Mouse (Mus musculus) brain, embryonic 14.5 days (tissue): Measurements from ENCODE around the gene Ccdc73.

ENCODE experiments used
- CTCF ChIP-seq: fragments of 200-500 bp; IDR thresholded peaks from 2 replicates; pipeline ENCODE4 v1.5.1; 2012; ENCODE audit warnings: inconsistent platforms, mild to moderate bottlenecking, moderate library complexity, borderline replicate concordance; ENCODE audit not compliant: insufficient read depth, insufficient read length; ENCODE audit errors: extremely low read depth
- POLR2A ChIP-seq: fragments of 200-500 bp; IDR thresholded peaks from 2 replicates; pipeline ENCODE4 v1.6.1; 2012; ENCODE audit warnings: mild to moderate bottlenecking, inconsistent platforms, borderline replicate concordance; ENCODE audit not compliant: poor library complexity, insufficient read depth, insufficient read length, severe bottlenecking; ENCODE audit errors: extremely low read depth

DNA sequence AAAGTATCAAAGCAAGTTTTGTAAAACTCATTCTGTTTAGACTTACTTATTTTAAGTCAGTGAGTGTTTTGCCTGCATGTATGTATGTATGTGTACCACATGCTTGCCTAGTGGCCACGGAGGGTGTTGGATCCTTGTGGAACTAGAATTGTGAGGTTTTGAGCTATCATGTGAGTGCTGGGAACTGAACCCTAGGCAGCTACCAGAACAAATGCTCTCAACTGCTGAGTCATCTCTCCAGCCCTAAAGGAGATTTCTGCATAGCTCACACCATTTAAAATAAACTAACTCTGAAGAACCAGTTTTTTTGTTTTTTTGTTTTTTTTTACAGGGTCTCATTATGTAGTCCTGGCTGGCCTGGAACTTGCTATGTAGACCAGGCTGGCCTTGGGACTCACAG lies 11.4 kb upstream of the Ccdc73 start:
- TF ChIP-seq POLR2A = no peak
- TF ChIP-seq CTCF = no peak
